Mouse (Mus musculus) retina, postnatal 7 days (tissue): ENCODE data around the gene Dtx2.
"Not testable (repeated sequence)": the region's sequence is repeated elsewhere in the genome, so short reads cannot be mapped to it uniquely, and the experiment has no call there.

Experiments used
- DNase-seq: peaks from one replicate; pipeline ENCODE4 v3.0.0-alpha.2; 2012; ENCODE audit warnings: low read depth, low spot score

Dtx2 gene

DNA sequence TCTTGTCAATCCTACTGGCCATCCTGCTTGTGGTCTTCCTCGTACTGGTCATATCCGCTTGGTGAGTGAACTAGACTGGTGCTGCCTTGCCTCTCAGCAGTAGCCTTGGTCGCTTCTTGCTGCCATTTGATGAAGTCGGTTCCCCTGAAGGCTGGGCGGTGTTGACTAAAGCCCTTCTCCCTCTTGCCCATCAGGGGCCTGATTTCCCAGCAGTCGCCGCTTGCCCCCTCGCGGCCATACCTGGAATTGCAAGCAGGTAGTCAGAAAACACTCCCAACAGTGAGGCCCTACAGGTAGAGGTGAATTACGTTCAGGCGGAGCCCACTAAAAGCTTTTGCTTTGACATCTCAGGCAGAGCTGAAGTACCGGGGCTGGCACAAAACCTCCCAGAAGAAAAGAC, 67.0 kb downstream of the Dtx2 start:
- DNase-seq, result peak; percentile 69

DNA sequence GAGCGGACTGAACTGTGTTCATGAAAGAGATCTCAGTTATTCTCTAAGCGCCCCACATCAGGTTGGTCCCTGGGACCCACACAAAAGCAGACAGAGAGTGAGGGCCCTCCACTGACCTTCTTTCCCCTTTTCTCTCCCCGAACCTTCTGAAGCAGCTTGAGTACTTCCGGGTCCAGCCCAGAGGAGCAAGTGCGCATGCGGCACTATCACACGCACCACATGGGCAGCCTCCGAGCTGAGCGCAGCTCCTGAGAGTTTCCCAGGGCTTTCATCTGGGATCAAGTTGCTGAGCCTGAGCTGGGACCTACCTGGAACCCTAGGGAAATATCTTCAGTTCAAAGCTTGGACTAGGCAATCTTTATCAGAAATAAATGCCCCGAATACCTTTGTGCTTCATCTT, 69.3 kb downstream of the Dtx2 start:
- DNase-seq, result no peak

DNA sequence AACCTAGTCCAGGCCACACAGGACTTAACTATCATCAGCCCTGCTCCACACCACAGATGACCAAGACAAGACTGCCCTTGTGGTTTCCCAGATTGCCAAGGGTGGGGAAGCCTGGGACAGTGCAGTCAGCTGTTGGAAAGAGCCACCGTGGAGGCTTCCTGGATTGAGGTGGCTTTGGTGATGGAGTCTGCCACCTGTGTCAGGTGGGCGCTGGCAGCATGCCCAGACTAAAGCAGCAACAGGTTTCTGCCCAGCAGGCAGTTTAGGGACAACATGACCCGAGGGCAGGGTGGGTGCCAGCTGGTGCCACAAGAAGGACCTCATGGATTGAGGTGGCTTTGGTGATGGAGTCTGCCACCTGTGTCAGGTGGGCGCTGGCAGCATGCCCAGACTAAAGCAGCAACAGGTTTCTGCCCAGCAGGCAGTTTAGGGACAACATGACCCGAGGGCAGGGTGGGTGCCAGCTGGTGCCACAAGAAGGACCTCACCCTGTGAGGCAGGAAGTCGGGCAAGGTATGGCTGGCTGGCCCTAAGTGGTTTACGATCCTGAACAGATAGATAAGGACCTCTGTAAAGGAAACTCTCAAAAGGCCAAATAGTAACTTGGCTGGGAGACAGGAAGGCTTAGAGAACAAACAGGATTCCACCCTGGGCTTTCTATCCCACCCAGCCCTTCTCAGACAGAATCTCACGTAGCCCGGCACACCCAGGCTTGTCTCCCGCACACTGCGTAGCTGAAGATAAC, 72.0 kb downstream of the Dtx2 start:
- not testable (repeated sequence) for DNase-seq

DNA sequence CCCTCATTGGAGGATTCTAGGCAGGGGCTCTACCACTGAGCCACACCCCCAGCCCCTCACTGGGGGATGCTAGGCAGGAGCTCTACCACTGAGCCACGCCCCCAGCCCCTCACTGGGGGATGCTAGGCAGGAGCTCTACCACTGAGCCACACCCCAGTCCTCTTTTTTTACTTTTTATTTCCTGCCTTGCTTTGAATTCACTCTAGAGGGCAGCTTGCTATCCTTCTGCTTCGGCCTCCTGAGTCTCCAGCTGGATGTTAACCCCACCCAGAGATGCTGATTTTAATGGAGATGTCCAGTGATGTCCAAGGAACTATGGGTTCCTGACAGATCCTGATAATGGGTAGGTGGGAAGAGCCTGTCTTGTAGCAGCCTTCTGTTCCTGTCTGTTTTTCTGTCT, 74.8 kb downstream of the Dtx2 start:
- no peak for DNase-seq

DNA sequence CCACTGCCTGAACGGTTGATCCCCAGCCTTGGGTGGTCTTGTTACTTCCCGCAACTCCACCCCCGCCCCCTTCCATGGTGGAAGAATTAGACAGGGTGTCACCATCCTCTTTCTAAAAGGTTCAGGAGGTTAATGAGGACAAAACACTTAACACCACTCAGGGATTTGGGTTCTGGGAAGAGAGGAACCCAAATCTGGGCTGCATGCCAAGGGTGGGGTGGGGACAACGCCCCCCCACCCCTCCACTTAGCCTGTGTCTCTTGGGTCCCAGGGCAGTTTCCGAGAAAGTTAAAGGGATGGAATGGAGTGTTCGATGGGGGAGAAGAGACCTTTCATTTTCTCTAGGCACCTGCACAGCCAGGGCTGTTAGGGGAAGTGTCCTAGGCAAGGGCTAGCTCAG, 78.5 kb downstream of the Dtx2 start:
- DNase-seq, result no peak

DNA sequence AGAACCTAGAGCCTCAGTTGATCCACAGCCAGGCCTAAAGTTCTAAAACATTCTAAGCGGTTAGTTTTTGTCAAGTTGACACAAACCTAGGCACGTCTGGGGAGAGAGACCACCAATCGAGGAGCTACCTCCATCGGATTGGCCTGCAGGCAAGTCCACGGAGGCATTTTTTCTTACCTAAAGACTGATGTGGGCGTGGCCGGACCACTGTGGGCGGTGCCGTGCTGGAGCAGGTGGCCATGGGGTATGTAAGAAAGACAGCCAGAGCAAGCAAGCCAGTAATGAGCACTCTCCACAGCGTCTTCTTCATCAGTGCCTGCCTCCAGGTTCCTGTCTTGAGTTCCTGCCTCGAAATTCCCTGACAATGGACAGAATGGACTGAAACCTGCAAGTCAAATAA, 78.9 kb downstream of the Dtx2 start:
- DNase-seq, result no peak

DNA sequence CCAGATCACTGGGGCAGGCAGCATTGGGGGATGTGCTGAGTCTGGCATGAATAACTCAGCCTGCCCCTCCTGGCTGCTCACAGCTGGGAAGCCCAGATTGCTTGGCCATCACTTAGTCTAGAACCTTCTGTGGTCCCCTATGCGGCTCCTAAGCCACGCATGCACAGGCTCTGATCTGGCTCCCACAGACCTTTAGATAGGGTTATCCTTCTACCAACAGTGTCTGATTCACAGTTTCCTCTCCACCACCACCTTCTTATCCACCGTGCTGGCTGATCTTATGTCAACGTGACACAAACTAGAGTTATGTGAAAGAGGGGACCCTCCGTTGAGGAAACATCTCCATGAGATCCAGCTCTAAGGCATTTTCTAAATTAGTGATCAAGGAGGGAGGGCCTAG, 80.5 kb downstream of the Dtx2 start:
- no peak for DNase-seq

DNA sequence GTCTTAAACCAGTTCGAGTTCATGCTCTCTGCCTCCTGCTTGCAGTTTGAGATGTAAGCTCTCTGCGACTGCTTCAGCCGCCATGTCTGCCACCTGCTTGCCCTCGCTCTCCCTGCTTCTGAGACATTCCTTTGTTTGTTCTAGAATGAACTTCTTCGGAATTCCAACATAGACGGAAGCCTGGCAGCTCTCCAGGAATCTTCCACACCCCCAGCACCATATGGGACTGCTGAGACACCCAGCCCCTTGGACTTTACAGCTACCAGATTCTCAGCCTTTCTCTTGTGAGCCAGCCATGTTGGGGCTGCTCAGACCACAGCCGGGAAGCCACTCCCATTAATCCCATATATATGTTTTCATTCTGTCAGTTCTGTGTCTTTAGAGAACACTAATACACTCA, 81.7 kb downstream of the Dtx2 start:
- no peak for DNase-seq

DNA sequence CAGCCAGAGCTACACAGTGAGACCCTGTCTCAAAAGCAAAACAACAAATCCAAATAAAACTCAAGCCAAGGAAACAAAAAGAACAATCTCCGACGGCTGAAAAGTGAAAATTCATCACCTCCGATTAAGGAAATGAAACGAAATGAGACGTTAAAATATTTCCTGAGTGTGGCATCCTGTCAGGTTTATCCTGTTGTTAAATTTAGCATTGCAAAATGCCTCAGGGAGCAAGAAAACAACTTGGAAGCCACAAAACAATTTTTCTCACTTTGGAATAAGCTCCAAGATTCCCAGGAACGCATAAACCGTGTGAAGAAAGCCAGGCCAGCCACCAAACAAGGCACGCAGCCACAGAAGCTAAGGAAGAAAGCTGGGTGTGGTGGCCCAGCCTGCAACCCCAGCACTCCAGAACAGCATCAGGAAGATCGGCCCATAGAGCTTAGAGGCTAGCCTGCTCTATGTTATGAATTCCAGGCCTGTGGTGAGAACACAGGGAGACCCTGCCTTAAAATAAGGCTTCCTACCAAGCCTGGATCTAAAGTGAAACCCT, 82.5 kb downstream of the Dtx2 start:
- no peak for DNase-seq

DNA sequence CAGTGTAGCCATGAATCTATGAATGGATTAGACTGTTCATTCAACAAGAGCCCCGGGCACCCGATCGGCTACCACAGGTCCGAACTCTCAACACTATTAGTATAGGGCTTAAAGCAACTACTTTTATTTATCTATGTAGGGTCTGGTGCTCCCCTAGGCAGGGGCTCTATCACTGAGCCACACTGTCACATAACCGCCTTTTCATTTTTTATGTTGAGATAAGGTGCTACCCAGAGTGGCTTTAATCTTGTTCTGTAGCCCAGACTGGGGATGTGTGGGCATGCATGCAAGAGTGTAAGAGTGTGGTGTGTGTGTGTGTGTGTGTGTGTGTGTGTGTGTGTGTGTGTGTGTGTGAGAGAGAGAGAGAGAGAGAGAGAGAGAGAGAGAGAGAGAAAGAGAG, 83.5 kb downstream of the Dtx2 start:
- no peak for DNase-seq

DNA sequence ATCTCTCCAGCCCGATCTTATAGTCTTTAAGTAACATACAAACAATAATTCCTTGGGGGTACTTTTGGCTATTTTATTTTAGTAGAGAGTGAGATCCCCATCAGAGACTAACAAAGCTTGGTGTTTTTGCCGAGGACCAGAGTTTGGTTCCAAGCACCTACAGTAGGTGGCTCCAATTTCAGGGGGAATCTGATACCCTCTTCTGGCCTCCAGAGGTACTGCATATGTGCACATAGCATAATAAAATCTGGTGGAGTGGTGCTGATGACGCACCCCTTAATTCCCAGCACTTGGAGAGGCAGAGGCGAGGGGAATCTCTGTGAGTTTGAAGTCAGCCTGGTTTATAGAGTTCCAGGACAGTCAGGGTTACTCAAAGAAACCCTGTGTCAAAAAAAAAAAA, 87.7 kb downstream of the Dtx2 start:
- no peak for DNase-seq
